1 mouse cellular context compared by ENCODE assay signal in genomic region chr1:36306120-36306519, GRCm38 (mm10).
TF ChIP-seq lines count a peak whose summit lies in the region.

No protein-coding gene starts in this region.

TF ChIP-seq in CH12.LX, 34 proteins besides CTCF, POLR2A, EP300 and RAD21 (continued from another document):
- no peak for TF ChIP-seq NELFE (IDR thresholded peaks at IDR 0.05; ENCODE audit: low read depth, low read length)
- TF ChIP-seq E2F4 (IDR thresholded peaks at IDR 0.05; ENCODE audit: insufficient replicate concordance, low read depth, low read length), result no peak
- no peak for TF ChIP-seq KAT2A (IDR thresholded peaks at IDR 0.05; ENCODE audit: insufficient replicate concordance, low read length)
